Mouse (Mus musculus): ENCODE measurements around the gene Nek7.

The Nek7 gene

DNA sequence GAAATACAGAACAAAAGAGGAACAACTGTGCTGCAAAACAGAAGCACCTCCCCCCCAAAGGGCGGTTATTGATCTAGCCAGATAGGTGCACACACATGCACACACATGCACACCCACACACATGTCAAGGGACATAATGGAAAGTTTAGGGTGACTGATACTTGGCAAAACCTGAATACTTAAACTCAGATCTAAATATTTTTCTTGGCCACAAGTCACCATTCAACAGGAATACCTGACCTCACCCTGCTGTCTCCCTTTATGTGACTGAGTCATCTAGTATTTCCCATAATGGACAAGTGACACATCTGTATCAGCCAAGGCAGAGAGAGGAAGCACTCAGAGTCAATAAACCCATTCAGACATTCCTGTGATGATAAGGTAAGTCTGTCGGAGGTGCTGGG lies 48.9 kb downstream of the Nek7 start:
- no peak for DNase-seq (ENCODE audit: low spot score in 2 of 2)

- DNase-seq (ENCODE audit: low spot score in 2 of 2), result no peak
These were observed 51.3 kb downstream of the Nek7 start for GRCm38 (mm10) chr1:138568434-138569232.

GRCm38 (mm10) chr1:138567946-138568345 lies 52.0 kb downstream of the Nek7 start:
- no peak for DNase-seq (ENCODE audit: low spot score in 2 of 2)

GRCm38 (mm10) chr1:138564677-138565076 lies 55.3 kb downstream of the Nek7 start:
- DNase-seq (ENCODE audit: low spot score in 2 of 2), result no peak

DNA sequence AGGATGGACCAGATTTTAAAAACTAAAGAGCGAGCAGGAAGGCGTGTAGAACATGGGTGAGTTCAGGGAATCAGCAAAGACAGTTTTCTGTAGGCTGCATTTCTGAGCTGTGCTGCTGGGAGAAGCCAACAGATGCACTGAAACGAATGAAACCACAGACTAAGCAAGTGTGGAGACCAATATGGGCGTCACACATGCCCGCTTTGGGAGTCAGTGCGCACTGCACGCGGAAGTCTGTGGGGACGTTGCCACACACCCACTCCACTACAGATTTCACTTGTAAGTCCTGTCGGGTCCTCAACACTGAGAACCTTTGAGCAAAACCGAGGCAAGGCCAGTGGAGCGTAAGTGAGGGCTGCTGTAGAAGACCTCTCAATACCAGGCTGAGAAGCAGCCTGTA lies 59.2 kb downstream of the Nek7 start:
- no peak for DNase-seq (ENCODE audit: low spot score in 2 of 2)

DNA sequence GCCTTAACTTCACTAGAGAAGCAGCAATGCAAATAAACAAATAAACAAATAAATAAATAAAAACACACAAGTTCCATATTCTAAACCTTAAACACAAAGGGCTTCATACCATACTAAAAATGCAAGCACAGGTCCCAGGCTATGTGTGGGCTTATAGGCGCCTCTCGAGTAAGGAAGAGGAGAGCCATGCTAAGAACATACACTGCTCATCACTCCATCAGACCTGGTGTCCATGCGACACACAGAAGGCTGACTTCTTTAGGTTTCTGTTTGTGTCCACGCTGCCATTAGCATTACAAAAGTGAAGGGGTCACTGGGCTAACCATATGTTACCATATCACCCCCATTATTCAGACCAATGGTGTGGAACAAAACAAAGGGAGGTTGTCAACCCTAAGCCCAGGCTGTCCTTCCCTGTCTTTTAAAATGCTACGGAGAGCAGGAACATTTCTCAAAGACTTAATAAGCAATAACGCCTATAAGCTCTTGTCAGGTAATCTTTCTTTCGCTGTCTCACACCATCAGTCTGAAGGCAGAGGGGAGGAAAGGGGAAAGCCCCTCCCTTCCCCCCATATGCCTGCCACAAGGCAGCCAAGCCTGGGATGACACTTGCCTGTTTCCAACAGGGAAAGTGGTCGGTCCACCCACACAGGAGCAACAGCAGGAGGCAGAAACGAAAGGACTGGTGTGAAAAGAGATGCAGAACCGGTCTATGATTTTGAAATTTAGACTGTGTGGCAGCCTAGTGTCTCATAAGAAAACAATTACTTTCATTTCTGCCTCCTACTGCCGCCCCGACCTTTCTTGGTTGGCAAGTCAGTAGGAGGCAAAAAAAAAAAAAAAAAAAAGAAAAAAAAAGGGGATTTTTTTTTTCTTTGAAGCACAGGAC lies 60.5 kb downstream of the Nek7 start:
- DNase-seq (ENCODE audit: low spot score in 2 of 2), result no peak

DNA sequence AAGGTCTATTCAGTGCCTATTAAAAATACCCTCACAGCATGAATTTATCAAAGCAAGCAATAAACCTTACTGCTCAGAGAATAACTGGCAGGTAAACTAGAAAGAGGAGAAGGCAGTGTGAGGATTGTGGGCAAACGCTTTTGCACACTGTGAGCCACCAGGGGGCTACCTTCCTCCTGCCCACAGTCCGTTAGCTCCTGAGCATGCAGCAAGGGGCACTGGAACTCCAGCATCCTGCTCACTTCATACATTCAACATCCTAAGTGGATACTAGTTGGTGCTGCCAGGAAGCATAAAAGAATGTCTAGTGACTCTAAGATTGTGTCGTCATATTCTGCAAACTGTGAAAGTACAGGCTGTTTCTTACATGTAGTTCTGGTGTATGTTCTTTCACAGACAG lies 61.6 kb downstream of the Nek7 start:
- DNase-seq (ENCODE audit: low spot score in 2 of 2), result peak in 1 of 2 experiments; percentile 44

DNA sequence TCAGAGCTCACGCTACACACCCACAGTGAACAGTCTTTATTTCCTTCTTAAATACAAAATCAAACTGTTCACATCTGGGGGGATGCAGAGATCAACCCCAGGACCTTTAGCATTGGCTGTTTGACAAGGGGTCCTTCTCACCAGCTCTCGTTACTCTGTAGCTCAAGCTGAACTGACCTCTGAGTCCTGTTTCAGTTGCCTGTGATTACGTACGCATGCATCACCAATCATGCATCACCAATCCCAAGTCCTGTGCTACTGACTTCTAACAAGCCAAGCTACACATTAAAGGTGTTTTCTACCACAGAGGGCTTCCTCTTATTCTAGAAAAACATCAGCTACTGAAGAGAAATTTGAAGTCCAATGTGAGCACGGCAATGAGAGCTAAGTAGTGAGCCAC lies 65.0 kb downstream of the Nek7 start:
- DNase-seq (ENCODE audit: low spot score in 2 of 2), result no peak

DNA sequence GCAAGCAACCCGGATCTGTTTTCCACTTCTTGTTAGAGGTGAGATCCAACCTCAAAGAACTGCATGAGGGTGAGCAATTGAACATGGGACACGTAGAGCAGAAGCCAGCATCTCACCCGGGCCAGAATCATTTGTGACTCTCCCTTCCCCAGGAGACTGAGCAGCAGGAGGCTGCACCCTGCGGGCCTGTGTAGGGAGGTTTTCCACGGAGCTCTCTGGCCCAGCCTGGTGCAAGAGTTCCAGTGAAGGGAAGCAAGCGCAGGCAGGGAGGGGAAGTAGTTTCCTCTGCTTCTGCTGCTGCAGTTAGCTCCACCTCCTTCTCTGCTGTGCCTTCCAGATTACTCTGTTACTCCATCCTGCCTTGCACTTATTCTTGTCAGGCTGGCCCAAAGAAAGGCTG lies 69.8 kb downstream of the Nek7 start:
- DNase-seq (ENCODE audit: low spot score in 2 of 2), result no peak

DNA sequence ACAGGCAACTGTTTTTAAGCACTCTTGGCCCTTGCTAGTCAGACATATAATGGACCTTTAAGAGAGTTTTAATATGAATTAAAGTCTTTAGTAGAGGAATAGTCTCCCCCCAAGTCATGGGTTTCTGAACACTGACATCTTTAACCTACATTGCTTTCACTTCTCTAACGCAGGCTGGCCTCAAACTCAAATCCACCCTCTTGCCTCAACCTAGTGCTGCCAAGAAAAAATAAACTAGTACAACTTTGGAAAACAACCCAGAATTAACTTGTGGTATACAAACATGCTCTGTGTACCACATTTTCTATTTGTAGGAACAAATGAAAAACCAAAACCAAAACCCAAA lies 77.8 kb downstream of the Nek7 start:
- no peak for DNase-seq (ENCODE audit: low spot score in 2 of 2)

GRCm38 (mm10) chr1:138541495-138542169 lies 78.3 kb downstream of the Nek7 start:
- DNase-seq (ENCODE audit: low spot score in 2 of 2), result peak in 1 of 2 experiments; percentile 55

GRCm38 (mm10) chr1:138539713-138540112 lies 80.2 kb downstream of the Nek7 start:
- no peak for DNase-seq (ENCODE audit: low spot score in 2 of 2)

DNA sequence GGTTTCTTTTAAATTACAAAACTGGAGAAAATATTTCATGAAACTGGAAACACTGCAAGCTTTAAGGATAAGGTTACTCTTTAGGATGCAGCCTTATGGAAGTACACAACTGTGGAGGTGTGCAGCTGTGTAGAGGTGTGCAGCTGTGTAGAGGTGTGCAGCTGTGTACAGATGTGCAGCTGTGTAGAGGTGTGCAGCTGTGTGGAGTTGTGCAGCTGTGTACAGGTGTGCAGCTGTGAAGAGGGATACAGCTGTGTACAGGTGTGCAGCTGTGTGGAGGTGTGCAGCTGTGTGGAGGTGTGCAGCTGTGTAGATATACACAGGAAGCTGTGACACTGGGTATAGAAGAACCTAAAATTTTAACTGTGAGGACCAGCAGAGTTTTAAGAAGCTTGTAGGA lies 81.7 kb downstream of the Nek7 start:
- DNase-seq (ENCODE audit: low spot score in 2 of 2), result no peak

- DNase-seq (ENCODE audit: low spot score in 2 of 2), result no peak
These were observed 84.0 kb downstream of the Nek7 start for GRCm38 (mm10) chr1:138535758-138536574.

- DNase-seq (ENCODE audit: low spot score in 2 of 2), result no peak
These were observed 89.3 kb downstream of the Nek7 start for GRCm38 (mm10) chr1:138530604-138531003.

GRCm38 (mm10) chr1:138523962-138524361 lies 96.0 kb downstream of the Nek7 start:
- DNase-seq (ENCODE audit: low spot score in 2 of 2), result no peak

GRCm38 (mm10) chr1:138518235-138518634 lies 101.7 kb downstream of the Nek7 start:
- no peak for DNase-seq (ENCODE audit: low spot score in 2 of 2)

GRCm38 (mm10) chr1:138517360-138518099 lies 102.4 kb downstream of the Nek7 start:
- DNase-seq (ENCODE audit: low spot score in 2 of 2), result no peak

DNA sequence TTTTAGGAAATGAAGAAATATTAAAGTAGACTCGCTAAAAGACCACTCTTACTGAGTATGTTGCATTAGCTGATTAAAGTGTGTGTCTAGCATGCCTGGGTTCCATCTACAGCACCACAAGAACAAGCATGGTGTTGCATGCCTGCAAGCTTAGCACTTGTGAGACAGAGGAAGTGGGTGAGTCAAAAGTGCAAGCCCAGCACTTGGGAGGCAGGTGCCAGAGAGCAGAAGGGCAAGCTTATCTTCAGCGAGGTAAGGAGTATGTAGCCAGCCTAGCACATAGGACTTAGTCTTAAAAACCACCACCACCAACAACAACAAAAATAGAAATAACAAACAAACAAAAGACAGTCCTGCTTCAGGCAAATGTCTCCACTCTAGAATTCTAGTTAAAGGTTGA lies 103.0 kb downstream of the Nek7 start:
- no peak for DNase-seq (ENCODE audit: low spot score in 2 of 2)

- DNase-seq (ENCODE audit: low spot score in 2 of 2), result no peak
These were observed 104.6 kb downstream of the Nek7 start for GRCm38 (mm10) chr1:138515362-138515761.

DNA sequence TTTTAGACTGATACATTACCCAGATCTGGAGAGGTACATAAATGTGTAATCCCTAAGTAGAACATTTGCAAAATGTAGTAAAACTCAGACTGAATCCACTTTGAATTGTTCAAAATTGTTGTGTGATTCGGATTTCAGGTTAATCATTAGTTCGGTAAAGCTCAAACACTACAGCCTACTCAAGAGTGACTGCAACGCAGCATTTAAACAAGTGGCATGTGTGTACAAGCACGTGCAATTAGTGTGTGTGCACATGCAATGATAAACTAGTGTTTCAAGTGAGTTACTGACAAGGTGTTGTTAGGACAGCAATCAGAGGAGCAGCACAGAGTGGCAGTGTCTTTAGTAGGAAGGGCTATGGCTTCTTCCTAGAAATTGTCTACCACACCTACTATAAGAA lies 106.0 kb downstream of the Nek7 start:
- DNase-seq (ENCODE audit: low spot score in 2 of 2), result no peak
